ENCODE assay signal across 12 mouse cellular contexts in the genomic region with DNA sequence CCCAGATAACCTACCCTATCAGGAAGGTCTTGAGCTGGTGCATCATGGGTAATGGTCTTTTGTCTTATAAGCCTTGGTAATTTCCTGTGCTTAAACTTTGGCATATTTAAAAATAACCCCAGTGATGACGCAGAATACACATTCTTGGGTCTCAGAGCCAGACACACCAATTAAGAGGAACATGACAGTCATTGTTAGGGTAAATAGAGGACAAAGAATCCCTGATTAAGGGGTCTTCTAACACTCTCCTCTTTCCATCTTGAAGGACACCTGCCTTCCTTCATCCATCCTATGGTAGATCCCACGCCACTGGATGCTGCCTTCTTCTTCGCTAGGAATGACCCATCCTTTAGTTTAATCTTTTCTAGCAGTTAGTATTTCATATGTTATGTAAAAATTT. TPM values are rescaled to one million over a fixed set of nuclear protein-coding genes. Genes with fewer than 3 reads are reported as not detected.
"Had no signal": no experiment of that assay in that cellular context is flagged by ENCODE, and none has a peak within 500 bp of the region (broad histone marks: within the 10 kb centered on the region; RNA-seq: fewer than 3 reads in every experiment).

No protein-coding gene starts in this region.

- H3K9me3 ChIP-seq: limb, embryonic 13.5 days; midbrain, embryonic 10.5 days had no signal

- H3K36me3 ChIP-seq: limb, embryonic 13.5 days had no signal

- H3K4me2 ChIP-seq: limb, embryonic 13.5 days had no signal

- DNase-seq: kidney, adult 18-20 months; lung, adult 2 months; lung, postnatal 36 days; midbrain, embryonic 14.5 days; right cerebral cortex, postnatal 14 days; thymus, postnatal 36 days had no signal

- H3K27me3 ChIP-seq: limb, embryonic 13.5 days had no signal

- H3K27ac ChIP-seq: liver, embryonic 14.5 days; midbrain, embryonic 10.5 days had no signal

- H3K4me3 ChIP-seq: limb, embryonic 13.5 days; midbrain, embryonic 10.5 days had no signal

- H3K9ac ChIP-seq: limb, embryonic 13.5 days; liver, embryonic 14.5 days had no signal

RNA-seq across cellular contexts. Expression of a gene that starts 53.4 kb away (rescaled TPM):
- total RNA-seq: megakaryocyte, adult 5-6 weeks; monocyte, adult 5-6 weeks had no signal
- polyA plus RNA-seq: liver, adult 2 months had no signal
